Mouse (Mus musculus) embryo, embryonic 9.5 days (tissue): Measurements from ENCODE around the gene Akr1c13.
"Not testable (repeated sequence)": the region's sequence is repeated elsewhere in the genome, so short reads cannot be mapped to it uniquely, and the experiment has no call there.

Source experiments
- DNase-seq: peaks from one replicate; pipeline ENCODE4 v3.0.0-alpha.2; 2017; ENCODE audit errors: extremely low spot score

Akr1c13 gene

DNA sequence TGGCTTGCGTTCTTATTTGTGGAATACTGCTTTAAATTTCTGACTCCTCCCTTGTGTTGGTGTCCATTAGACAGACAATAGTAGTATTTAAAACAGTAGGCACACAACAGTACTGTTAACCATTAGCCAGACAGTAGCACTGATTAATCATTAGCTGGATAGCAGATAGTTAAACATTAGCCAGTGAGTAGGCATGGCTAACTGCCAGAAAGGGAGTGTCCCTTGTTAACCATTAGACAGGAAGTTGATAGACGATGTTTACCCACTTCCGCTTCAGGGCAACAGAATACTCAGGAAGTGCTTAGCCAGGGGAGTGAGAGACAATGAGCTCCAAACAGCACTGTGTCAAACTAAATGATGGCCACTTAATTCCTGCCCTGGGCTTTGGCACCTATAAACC lies at the start of gene Akr1c13:
TSS of gene Akr1c13 (plus strand) at position 247 of the 400 bp plus-strand sequence.
- no peak for DNase-seq

DNA sequence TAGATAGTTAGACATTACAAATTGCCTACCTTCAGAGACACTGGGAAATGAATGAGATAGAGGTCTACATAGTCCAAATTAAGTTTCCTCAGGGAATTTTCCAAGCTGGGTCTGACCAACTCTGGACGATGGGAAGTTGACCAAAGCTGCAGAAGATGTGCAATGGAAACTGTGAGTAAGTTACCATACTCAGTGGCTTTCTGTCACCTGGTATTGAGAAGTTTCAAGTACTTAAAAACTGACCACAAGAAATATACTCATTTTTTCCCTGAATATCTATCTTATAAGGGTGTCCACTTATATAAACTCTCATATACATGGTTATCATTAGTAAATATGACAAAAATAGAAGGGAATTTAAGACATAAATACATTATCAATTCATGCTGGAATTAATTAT lies 46.7 kb upstream of the Akr1c13 start:
- no peak for DNase-seq

DNA sequence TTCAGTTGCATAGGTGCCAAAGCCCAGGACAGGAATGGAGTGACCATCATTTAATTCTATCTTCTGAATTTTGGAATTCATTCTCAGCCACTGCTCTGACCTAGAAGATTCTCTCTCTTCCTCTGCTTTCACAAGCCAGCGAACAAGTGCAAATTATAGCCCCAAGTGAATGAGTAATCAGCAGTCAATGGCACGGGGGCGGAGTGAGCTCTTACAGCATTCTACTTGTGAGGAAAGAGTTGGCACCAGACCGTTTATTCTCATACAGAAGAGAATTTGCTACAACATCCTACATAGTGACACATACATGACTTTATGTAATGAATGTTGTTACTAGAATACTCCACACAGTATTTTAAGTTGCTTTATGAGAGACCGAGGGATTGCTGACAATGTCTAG lies 40.4 kb upstream of the Akr1c13 start, which contains the start of gene Akr1c18:
TSS of gene Akr1c18 (minus strand) at position 137 of the 400 bp plus-strand sequence.
- DNase-seq, result no peak

DNA sequence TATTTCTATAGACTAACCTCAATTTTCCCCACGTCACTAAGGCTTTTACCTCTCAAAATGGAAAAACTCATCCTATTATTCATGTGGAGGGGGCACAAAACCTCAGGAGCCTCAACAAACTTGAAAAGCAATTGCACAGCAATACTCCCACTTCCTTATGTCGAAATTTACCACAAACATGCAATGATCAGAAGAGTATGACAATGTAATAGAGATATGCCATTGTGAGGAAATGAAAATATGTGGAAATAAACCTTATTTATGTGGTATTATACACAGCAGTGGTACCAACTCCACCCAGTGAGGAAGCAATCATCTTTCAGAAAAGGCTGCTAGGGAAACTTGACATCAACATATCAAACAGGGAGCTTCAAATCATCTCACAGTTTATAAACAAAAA lies 38.0 kb upstream of the Akr1c13 start:
- DNase-seq, result no peak

DNA sequence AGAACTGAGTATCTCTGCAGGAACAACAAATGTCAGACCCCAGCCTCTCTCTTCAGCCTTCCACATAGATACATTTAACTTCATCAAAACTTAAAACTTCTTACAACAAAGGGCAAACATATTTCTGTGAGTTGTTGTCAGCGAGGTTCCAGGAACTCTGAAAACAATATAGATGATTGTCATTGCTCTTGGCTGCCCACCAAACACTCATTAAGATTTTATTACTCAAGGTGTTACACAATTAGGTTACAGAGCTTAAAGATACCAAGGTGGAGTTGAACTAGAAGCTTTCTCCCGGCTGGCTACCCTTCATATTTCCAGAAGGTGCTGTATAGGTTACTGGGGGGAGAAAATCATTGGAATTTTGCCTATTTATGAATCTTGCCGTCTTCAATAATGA lies 37.4 kb upstream of the Akr1c13 start:
- DNase-seq, result no peak

DNA sequence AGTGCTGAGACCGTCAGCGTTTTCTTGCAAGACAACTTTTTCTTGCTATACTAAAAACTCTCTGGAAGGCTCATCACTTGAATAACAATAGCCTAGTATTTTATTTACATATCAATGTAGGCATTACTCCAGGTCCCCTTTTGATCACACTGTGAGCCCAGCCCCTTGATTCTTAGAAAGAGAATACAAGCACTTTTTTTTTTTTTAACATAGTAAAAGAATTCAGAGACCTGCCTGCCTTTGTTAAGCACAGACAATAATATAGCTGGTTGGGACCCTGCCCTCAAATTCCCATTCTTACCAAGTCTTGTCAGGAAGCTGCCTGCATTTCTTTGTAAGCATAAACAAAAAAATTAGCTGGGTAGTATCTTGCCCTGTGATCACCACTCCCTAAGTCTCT lies 35.7 kb upstream of the Akr1c13 start:
- no peak for DNase-seq

DNA sequence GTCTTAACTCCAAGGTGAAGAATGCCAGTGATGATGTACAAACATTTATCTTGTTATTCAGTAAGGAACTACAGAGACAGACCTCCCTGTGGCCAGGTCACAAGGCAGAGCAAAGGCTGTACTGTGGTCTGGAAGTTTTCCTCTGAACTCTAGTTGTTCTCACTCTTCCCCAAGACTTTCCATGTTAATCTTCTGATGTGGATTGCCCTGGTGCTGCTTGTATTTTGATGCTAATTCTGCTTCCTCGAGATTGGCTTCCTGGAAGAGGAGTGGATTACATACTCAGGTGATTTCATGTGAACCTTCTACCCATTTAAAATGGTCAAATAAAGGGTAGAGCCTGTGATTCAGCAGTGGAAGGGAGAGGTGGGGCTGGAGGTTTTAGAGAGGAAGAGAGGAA lies 22.9 kb upstream of the Akr1c13 start:
- DNase-seq, result no peak

DNA sequence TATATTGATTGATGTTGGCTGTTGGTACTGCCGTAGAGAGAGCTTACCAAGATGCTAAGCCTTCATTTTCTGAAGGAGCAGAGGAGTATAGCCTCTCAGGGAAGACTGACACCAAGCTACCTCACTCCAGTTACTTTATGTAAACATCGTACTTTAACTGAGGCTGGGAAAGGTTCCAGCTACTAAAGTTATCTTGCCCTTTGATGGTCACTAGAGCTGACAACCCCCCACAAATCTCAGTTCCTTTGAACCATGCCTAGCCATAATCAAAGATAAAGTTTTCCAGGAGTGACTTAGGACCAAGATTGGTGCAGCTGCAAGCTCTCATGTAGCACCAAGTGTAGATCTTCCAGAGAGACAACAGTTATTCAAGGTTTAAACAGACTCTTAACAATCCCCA lies 18.0 kb upstream of the Akr1c13 start:
- DNase-seq, result no peak

DNA sequence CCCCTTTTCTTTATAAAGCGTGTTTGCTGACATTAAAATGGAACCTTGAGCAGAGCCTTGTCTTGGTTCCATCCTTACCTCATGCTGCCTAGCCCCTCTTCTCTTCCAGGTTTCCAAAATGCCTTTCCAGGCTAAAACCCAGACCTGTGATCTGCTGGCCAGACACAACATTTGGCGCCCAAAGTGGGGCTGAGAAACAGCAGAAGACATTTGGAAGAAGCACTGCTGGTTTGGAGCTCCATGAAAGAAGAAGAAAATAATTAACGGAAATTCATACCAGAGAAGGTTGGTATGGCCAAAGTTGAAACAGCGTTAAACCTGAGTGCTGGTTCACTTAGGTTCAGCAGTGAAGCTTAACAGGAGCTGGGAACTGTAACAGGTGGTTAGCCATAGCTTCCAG lies 9.6 kb upstream of the Akr1c13 start:
- not testable (repeated sequence) for DNase-seq

DNA sequence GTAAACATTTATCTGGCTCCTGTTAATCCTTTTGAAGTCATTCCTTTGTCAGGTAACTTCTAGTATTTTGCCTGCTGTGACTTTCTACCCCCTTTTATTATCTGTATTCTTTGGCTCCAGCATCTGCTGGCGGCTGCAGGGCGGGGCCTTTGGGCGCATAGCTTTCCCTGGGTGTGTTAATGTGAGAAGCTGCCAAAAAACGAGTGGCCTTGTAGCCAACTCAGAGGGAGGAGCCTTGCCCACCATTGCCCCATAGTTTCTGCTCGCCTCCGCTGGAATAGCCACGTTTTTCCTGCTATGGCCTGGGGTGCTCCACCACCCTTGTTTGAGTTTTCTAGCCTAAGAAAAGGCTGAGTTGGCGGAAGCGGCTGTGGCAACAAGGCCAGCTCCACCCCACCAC lies 7.8 kb upstream of the Akr1c13 start:
- no peak for DNase-seq

DNA sequence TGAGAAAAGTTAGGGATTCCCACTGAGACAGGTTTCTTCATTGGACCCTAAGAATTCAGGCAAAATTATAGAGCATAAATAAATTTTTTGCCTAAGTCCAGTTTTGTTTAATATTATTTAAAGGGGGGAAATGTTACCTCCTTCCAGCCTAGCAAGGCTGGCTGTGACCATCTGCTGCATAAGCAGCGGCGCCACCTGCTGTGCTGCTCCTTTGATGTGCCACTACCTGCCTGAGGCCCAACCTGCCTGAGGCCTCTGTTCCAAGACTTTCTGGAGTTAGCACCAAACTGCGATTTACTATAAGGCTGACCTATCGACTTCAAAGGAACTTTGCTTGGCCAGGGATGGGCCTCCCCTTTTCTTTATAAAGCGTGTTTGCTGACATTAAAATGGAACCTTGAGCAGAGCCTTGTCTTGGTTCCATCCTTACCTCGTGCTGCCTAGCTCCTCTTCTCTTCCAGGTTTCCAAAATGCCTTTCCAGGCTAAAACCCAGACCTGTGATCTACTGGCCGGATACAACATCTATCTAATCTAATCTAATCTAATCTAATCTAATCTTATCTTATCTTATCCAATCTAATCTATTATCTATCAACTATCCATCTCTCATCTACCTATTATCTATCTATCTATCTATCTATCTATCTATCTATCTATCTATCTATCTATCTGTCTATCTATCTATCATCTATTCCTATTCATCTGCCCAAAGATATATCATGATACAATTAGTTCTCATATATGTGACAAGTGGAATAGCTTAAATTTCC lies 4.1 kb upstream of the Akr1c13 start:
- not testable (repeated sequence) for DNase-seq

DNA sequence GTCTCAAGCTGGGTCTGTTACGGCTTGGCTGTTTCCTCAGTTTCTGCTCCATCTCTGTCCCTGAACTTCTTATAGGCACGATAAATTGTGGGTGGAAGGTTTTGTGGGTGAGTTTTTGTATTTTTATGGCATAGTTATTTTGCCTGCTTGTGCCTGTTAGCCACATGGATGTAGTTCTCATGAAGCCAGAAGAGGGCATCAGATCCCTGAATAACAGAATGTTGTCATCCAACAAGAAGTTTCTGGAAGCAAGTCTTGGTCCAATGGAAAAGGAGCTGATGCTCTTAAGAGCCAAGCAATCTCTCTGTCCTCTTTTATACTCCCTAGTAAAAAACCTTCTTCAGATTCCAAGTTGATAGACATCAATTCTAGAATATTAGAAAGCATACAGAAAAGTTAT lies 2.8 kb upstream of the Akr1c13 start:
- no peak for DNase-seq

DNA sequence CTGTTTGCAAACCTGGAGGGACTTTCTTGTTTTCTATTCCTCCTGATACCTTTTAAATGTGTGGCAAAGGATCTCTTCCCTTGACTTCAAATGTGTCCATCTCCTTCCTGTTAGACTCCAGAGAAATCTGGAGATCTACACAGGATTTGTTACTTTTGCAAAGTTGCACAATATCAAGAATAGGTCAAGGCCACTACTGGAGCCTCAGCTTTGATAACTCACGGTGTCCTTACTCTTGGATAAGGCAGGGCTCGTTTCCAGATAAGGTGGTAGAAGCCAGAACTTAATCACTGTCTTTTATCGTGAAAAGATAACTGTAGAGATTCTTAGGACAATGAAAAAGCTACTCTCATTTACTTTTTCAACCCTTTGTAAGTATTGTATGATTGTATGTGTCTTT lies 1.6 kb downstream of the Akr1c13 start:
- no peak for DNase-seq

DNA sequence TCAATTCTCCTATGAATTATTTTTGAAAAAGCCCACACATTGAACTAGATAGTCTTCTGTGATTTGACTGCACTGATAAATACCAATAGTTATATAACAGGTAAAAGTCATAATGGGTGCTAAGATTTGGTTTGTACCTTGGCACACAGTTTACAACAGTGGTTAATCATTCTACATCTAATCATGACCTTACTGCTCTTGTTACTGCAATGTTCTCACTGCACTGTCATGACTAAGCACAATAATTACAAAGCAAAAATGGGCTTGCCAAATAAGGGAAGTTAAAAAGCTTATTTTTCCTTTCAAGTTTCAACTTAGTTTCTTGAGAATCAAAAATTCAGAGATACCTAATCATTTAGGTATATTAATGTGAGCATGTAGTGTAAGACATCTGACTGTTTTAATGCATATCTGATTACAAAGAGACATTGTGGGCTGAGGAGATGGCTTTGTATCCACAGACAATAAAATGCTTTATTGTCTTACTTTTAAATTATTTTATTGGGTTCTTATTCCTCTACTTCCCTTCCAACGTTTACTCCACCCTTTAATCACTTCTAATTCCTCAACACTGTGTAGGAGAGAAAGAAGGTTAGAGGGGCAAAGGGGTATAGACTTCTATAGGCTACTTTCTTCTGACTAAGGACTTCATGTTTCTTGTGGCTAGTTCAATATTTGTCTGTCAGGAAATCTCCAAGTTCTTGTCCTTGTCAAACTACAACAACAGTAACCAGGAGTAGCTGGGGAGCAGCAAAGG lies 15.4 kb downstream of the Akr1c13 start:
- no peak for DNase-seq

DNA sequence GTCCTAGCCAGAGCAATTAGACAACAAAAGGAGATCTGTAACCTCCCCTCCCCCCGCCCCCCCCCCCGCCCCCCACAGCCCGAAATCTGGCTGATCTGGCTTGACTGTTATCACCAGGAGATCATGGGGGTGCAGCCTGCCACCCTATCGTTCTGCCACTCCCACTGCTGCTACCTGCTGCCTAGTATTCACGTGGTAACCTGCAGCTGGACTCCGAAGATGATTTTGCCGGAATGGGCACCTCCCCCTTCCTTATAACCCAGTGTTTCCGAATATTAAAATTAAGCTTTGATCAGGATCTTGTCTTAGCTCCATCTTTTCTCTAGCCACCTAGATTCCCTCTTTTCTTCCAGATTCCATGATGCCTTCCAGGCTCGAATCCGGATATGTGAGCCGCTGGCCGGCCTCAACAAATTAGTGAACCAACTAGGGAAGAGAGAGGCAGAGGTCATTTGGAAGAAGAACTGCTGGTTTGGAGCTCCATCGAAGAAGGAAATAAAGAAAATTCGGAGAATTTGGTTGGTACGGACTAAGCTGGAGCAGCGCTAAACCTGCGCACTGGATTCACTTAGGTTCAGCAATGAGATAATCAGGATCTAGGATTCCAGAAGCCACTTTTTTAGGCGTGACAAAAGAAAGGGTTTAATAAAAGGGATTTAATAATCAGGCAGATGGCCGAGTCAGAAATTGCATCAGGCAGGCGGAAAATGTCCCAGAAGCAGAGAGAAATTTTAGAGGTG lies 20.8 kb downstream of the Akr1c13 start:
- no peak for DNase-seq

DNA sequence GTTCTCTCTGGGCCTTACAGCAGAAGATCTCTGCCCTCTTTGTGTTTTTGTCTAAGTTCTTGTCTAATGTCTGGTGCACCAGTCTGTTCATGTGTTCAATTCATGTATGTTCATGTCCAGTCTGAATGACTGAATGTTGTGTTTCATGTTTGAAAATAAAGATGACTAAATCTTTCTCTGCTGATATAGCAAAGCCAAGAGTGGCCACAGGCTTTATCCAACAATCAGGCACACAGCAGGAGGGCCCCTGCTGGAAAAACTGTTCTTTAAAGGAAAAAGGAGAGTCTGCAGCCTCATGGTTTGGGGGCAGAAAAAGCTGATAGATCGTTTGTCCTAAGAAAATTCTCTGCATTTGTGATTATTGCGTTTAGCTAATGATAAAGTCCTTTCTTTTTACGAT lies 21.4 kb downstream of the Akr1c13 start:
- DNase-seq, result no peak

DNA sequence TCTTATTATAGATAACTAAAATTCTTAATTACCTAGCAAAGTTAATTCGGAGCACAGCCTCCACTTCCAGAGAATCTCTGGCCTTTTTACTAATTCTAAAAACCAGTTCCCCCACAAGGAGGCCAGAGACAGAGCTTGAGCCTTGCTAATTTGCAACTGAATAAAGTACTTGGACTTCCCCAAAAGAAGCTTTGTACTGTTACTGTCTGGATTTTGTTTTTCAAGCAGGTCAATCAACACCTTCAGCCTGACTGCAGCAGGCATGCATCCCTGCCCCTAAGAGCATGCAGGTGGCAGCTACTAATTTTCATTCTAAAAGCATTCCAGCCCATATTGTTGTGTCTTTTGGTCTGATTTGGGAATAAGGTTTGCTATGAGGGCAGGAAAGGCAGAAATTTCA lies 24.5 kb downstream of the Akr1c13 start:
- not testable (repeated sequence) for DNase-seq

DNA sequence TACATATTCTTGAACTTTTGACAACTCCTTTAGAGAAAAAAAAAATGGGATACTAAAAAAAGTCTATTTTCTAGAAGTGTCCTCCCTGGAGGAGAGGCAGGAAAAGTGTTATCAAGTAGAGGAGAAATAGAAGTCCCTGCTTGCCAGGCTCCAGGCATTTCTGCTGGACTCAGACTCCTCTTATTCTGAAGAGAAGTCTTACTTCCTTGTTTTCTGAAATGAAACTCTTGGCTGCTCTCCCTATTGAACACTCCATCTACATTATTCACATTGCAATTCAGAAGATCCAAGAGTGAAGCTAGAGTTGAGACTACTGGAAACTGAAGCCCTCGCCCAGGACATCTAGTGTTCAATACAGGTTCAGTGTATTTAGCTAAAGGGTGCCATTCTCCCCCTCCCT lies 37.5 kb downstream of the Akr1c13 start, which contains the start of gene Akr1c19:
TSS of gene Akr1c19 (plus strand) at position 260 of the 400 bp plus-strand sequence.
- no peak for DNase-seq

DNA sequence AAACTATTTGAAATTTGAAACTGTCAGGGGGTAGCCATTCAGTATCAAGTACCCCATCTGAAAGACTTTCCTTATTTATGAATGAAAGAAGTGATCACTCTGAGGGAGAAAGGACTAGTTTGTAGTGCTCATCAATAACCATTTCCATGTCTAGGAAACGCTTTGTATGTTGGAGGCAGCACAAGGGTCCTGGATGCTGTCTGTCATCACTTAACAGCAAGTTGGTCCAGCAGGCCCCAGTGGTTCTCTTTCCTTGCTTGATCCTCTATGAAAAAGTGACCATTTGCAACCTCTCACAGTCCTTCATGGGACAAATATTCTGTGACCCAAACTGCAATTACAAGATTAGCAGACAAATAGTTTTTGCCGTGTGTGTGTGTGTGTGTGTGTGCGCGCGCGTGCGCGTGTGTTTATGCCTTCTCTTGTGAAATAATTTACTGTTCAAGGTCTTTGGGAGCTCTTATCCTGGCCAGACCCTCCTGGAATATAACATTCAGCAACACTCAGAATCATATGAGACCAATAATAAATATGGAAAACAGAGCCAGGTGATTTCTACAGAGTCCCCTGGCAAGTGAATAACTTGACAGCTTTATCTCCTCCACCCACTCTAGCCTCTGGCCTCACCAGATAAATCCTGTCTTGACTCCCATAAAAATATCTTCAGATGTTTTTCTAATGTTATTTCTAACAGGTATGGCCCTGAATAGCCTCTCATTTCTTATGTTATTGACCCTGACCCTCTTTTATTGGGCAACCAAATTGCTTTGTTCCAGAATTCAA lies 40.1 kb downstream of the Akr1c13 start:
- no peak for DNase-seq

DNA sequence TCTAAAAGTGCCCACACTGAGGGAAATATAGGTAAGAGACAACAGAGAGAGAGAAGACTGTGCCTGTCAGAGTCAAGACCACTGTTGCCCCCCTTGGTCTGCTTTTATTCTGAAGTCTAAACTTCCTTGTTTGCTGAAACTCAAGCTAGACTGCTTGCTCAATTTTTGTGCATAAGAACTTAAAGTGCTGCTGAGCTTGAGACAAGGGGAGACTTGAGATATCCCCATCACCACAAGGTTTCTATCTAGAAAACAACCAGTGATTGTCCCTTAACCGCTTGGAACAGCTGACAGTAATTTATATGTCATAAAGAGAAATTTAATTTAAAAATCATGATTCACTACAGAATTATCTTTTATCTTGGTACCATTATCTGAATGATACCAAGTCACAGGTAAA lies 42.2 kb downstream of the Akr1c13 start:
- no peak for DNase-seq

DNA sequence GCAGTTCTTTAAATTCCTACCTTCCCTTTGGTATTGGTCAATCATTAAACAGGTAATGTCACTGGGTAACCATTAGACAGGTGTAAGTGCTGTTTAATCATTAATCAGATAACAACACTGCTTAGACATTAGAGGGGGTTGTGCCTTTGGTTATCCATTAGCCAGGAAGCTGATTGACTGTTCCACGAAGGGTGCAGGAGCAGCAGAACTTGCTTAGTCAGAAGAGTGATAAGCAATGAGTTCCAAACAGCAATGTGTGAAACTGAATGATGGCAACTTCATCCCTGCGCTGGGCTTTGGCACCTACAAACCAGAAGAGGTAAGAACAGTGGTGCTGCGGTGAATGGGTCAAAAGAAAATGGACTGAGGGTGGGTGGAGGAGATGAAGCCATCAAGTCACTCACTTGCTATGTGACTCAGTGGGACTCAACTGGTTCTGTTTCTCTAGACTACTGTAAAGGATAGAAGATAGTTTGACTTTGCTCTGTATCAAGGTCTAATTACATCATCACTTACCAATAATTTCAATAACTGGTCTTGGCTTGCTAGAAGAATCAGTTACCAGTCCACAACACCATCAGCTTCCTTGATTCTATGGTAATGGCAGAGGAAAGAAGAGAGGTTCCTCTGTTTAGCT lies 42.7 kb downstream of the Akr1c13 start:
- no peak for DNase-seq
